In the genomic region with DNA sequence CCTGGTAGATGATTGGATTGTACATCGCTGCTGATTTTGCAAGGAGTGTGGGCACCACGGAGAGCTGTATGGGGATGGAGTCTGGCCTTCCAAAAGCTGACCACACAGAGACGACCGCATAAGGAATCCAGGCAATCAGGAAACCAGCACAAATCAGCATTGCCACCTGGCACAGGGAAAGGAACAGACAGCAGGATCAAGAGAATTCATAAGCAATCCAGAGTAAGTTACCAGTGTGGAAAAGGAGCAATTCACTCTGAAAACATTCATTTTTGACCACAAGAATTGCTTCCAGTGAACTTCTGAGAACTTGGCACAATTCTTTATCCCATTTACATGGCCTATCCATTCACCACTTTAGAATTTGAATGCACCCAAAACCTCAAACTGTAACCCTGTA, we compare ENCODE assay signal across 23 mouse cellular contexts. TPM values are rescaled to one million over a fixed set of nuclear protein-coding genes. Genes with fewer than 3 reads are reported as not detected.
A peak's percentile ranks its signal among the peaks of the same experiment; 100 is the strongest.
DNase-seq lines count a peak whose midpoint lies in the region; ATAC-seq lines count a peak whose summit lies in the region.
"Had no signal": no experiment of that assay in that cellular context is flagged by ENCODE, and none has a peak within 500 bp of the region (broad histone marks: within the 10 kb centered on the region; RNA-seq: fewer than 3 reads in every experiment).

No protein-coding gene starts in this region.

- 69% methylated on average over 4 of the region's 4 CpGs for WGBS in embryonic facial prominence, embryonic 12.5 days
- WGBS in embryonic facial prominence, embryonic 10.5 days = 84% methylated on average over 4 of the region's 4 CpGs
- 60% methylated on average over 4 of the region's 4 CpGs for WGBS in embryonic facial prominence, embryonic 15.5 days

- no peak for ATAC-seq in embryonic facial prominence, embryonic 12.5 days (ENCODE audit: insufficient number of reproducible peaks, insufficient read depth, low FRiP score, low TSS enrichment)
- peak; percentile 43; the same call in 1 of the 2 replicates for ATAC-seq in embryonic facial prominence, embryonic 15.5 days (ENCODE audit: insufficient number of reproducible peaks, low FRiP score, low TSS enrichment, low read depth)
- ATAC-seq: CD4-positive, CD25-positive, alpha-beta regulatory T cell, adult 4 months; forebrain, embryonic 14.5 days; intestine, embryonic 15.5 days had no signal

- H3K27ac ChIP-seq in embryonic facial prominence, embryonic 12.5 days = 0 out of 2 replicates have a peak overlapping the region, but pooled peaks have one; percentile 30
- no peak overlapping the region for H3K27ac ChIP-seq in embryonic facial prominence, embryonic 10.5 days (replicated peaks)
- no peak overlapping the region for H3K27ac ChIP-seq in embryonic facial prominence, embryonic 15.5 days (replicated peaks)
- H3K27ac ChIP-seq: heart, adult 2 months; heart, embryonic 15.5 days; hindbrain, embryonic 10.5 days; hindbrain, embryonic 14.5 days; intestine, embryonic 15.5 days had no signal

- H3K4me2 ChIP-seq in embryonic facial prominence, embryonic 12.5 days (replicated peaks) = no peak overlapping the region
- no peak overlapping the region for H3K4me2 ChIP-seq in embryonic facial prominence, embryonic 15.5 days (replicated peaks)
- H3K4me2 ChIP-seq: heart, embryonic 11.5 days; heart, embryonic 15.5 days; hindbrain, embryonic 14.5 days; intestine, embryonic 15.5 days had no signal

- no peak overlapping the region for H3K4me3 ChIP-seq in embryonic facial prominence, embryonic 12.5 days
- H3K4me3 ChIP-seq in embryonic facial prominence, embryonic 10.5 days = no peak overlapping the region
- H3K4me3 ChIP-seq in embryonic facial prominence, embryonic 15.5 days (replicated peaks) = no peak overlapping the region
- H3K4me3 ChIP-seq: heart, adult 2 months; heart, embryonic 15.5 days; hindbrain, embryonic 10.5 days; intestine, embryonic 15.5 days had no signal

- H3K9ac ChIP-seq in embryonic facial prominence, embryonic 12.5 days = no peak overlapping the region
- H3K9ac ChIP-seq in embryonic facial prominence, embryonic 15.5 days = no peak overlapping the region
- H3K9ac ChIP-seq: heart, embryonic 15.5 days; hindbrain, embryonic 14.5 days; intestine, embryonic 15.5 days had no signal

- no peak for DNase-seq in embryonic facial prominence, embryonic 10.5 days (ENCODE audit: low spot score)
- peak; percentile 93 for DNase-seq in Muller cell, postnatal 12 days (ENCODE audit: inconsistent ontology term)
- no peak for DNase-seq in thymus, postnatal 14 days
- no peak for DNase-seq in layer of hippocampus, adult 9-10 months (ENCODE audit: low spot score)
- DNase-seq in adrenal gland, postnatal 25 days = no peak
- DNase-seq: adrenal gland, adult 2 months; adrenal gland, postnatal 36 days; cerebellum, adult 2 months; gastrocnemius, postnatal 10 days; heart, adult 2 months; heart, postnatal 14 days; kidney, adult 2 months had no signal

- no peaks in the 10 kb centered on the region for H3K27me3 ChIP-seq in embryonic facial prominence, embryonic 12.5 days
- no peaks in the 10 kb centered on the region for H3K27me3 ChIP-seq in embryonic facial prominence, embryonic 10.5 days (replicated peaks; ENCODE audit: low read depth, poor library complexity, severe bottlenecking)
- H3K27me3 ChIP-seq in embryonic facial prominence, embryonic 15.5 days = no peaks in the 10 kb centered on the region
- H3K27me3 ChIP-seq: heart, embryonic 15.5 days; intestine, embryonic 15.5 days had no signal

- no peaks in the 10 kb centered on the region for H3K9me3 ChIP-seq in embryonic facial prominence, embryonic 12.5 days
- no peaks in the 10 kb centered on the region for H3K9me3 ChIP-seq in embryonic facial prominence, embryonic 10.5 days
- H3K9me3 ChIP-seq in embryonic facial prominence, embryonic 15.5 days (replicated peaks) = no peaks in the 10 kb centered on the region
- H3K9me3 ChIP-seq: heart, embryonic 15.5 days; hindbrain, embryonic 10.5 days; intestine, embryonic 15.5 days had no signal

- no peaks in the 10 kb centered on the region for H3K36me3 ChIP-seq in embryonic facial prominence, embryonic 12.5 days
- H3K36me3 ChIP-seq in embryonic facial prominence, embryonic 10.5 days (replicated peaks) = no peaks in the 10 kb centered on the region
- no peaks in the 10 kb centered on the region for H3K36me3 ChIP-seq in embryonic facial prominence, embryonic 15.5 days
- H3K36me3 ChIP-seq: G1E; heart, embryonic 15.5 days; hindbrain, embryonic 10.5 days; intestine, embryonic 15.5 days had no signal

- H3K4me1 ChIP-seq in embryonic facial prominence, embryonic 12.5 days = peaks cover 12% of the 10 kb centered on the region; the same call in 1 of the 2 replicates
- peaks cover 18% of the 10 kb centered on the region for H3K4me1 ChIP-seq in embryonic facial prominence, embryonic 10.5 days
- peaks cover 5% of the 10 kb centered on the region; the same call in 1 of the 2 replicates for H3K4me1 ChIP-seq in embryonic facial prominence, embryonic 15.5 days
- H3K4me1 ChIP-seq: heart, embryonic 15.5 days; hindbrain, embryonic 10.5 days; intestine, embryonic 15.5 days had no signal

RNA-seq across cellular contexts. Expression of a gene that starts 30.6 kb away (rescaled TPM):
- polyA plus RNA-seq in embryonic facial prominence, embryonic 12.5 days (2016; fragmentation: Nextera tagmentation; extraction: Ambion mirVana) = not detected in 2 replicates
- polyA plus RNA-seq in embryonic facial prominence, embryonic 10.5 days (2016; fragmentation: Nextera tagmentation; extraction: Ambion mirVana) = not detected in 2 replicates
- polyA plus RNA-seq in embryonic facial prominence, embryonic 15.5 days (2015; fragmentation: Nextera tagmentation; extraction: Ambion mirVana) = not detected in 2 replicates
- total RNA-seq in adrenal gland, postnatal 25 days (2021) = not detected in 2 replicates
- total RNA-seq: adrenal gland, adult 2 months; adrenal gland, postnatal 36 days; G1E; gastrocnemius, postnatal 10 days; gastrocnemius, postnatal 4 days; heart, adult 2 months; heart, postnatal 14 days had no signal
- polyA plus RNA-seq: adrenal gland, adult 2 months; CD4-positive, CD25-positive, alpha-beta regulatory T cell, adult 4 months; forebrain, embryonic 14.5 days; G1E; heart, adult 2 months; heart, embryonic 11.5 days; heart, embryonic 15.5 days; hindbrain, embryonic 14.5 days; intestine, embryonic 15.5 days; kidney, adult 2 months had no signal
